Mouse (Mus musculus): ENCODE results near the gene Scn8a. TPM values are rescaled to one million over a fixed set of nuclear protein-coding genes. Genes with fewer than 3 reads are reported as not detected.

Scn8a gene
- polyA plus RNA-seq, 1 experiment: 0.09 TPM

GRCm38 (mm10) chr15:100936176-100936575, 66.5 kb downstream of the Scn8a start:
- Histone ChIP-seq H3K4me1 (ENCODE audit: control insufficient read depth, insufficient read depth, low read length) (no peaks in the 10 kb centered on the region), H3K4me3 (ENCODE audit: insufficient read depth, low read length) (no peak overlapping the region), H3K27ac (ENCODE audit: insufficient read depth, low read length) (no peak overlapping the region)
- no peak for TF ChIP-seq CTCF (IDR thresholded peaks at IDR 0.05; ENCODE audit: borderline replicate concordance, insufficient read depth, low read length)
- TF ChIP-seq POLR2A (IDR thresholded peaks at IDR 0.05; ENCODE audit: low read depth, low read length): no peak

GRCm38 (mm10) chr15:100948383-100948782, 78.7 kb downstream of the Scn8a start:
- TF ChIP-seq CTCF (IDR thresholded peaks at IDR 0.05; ENCODE audit: borderline replicate concordance, insufficient read depth, low read length): no peak
- TF ChIP-seq POLR2A (IDR thresholded peaks at IDR 0.05; ENCODE audit: low read depth, low read length): no peak
- H3K4me1 ChIP-seq (ENCODE audit: control insufficient read depth, insufficient read depth, low read length): no peaks in the 10 kb centered on the region
- H3K27ac ChIP-seq (ENCODE audit: insufficient read depth, low read length): no peak overlapping the region
- H3K4me3 ChIP-seq (ENCODE audit: insufficient read depth, low read length): no peak overlapping the region

- no peak overlapping the region for H3K27ac ChIP-seq (ENCODE audit: insufficient read depth, low read length)
- no peaks in the 10 kb centered on the region for H3K4me1 ChIP-seq (ENCODE audit: control insufficient read depth, insufficient read depth, low read length)
- no peak overlapping the region for H3K4me3 ChIP-seq (ENCODE audit: insufficient read depth, low read length)
Observed at GRCm38 (mm10) chr15:100949169-100949568, 79.5 kb downstream of the Scn8a start.

GRCm38 (mm10) chr15:100951491-100951890, 81.8 kb downstream of the Scn8a start:
- H3K27ac ChIP-seq (ENCODE audit: insufficient read depth, low read length): no peak overlapping the region
- H3K4me1 ChIP-seq (ENCODE audit: control insufficient read depth, insufficient read depth, low read length): no peaks in the 10 kb centered on the region
- TF ChIP-seq POLR2A (IDR thresholded peaks at IDR 0.05; ENCODE audit: low read depth, low read length) (no peak), CTCF (IDR thresholded peaks at IDR 0.05; ENCODE audit: borderline replicate concordance, insufficient read depth, low read length) (no peak)
- no peak overlapping the region for H3K4me3 ChIP-seq (ENCODE audit: insufficient read depth, low read length)

More at GRCm38 (mm10) chr15:100949169-100949568, 79.5 kb downstream of the Scn8a start:
- no peak for TF ChIP-seq CTCF (IDR thresholded peaks at IDR 0.05; ENCODE audit: borderline replicate concordance, insufficient read depth, low read length)
- no peak for TF ChIP-seq POLR2A (IDR thresholded peaks at IDR 0.05; ENCODE audit: low read depth, low read length)

GRCm38 (mm10) chr15:100952292-100952691, 82.6 kb downstream of the Scn8a start:
- H3K27ac ChIP-seq (ENCODE audit: insufficient read depth, low read length): no peak overlapping the region
- H3K4me3 ChIP-seq (ENCODE audit: insufficient read depth, low read length): no peak overlapping the region
- no peaks in the 10 kb centered on the region for H3K4me1 ChIP-seq (ENCODE audit: control insufficient read depth, insufficient read depth, low read length)
- no peak for TF ChIP-seq POLR2A (IDR thresholded peaks at IDR 0.05; ENCODE audit: low read depth, low read length)

- TF ChIP-seq CTCF (IDR thresholded peaks at IDR 0.05; ENCODE audit: borderline replicate concordance, insufficient read depth, low read length) (no peak), POLR2A (IDR thresholded peaks at IDR 0.05; ENCODE audit: low read depth, low read length) (no peak)
- no peaks in the 10 kb centered on the region for H3K4me1 ChIP-seq (ENCODE audit: control insufficient read depth, insufficient read depth, low read length)
- no peak overlapping the region for H3K27ac ChIP-seq (ENCODE audit: insufficient read depth, low read length)
- no peak overlapping the region for H3K4me3 ChIP-seq (ENCODE audit: insufficient read depth, low read length)
Observed at GRCm38 (mm10) chr15:100952854-100953253, 83.2 kb downstream of the Scn8a start.

- no peak for TF ChIP-seq POLR2A (IDR thresholded peaks at IDR 0.05; ENCODE audit: low read depth, low read length)
- no peak for TF ChIP-seq CTCF (IDR thresholded peaks at IDR 0.05; ENCODE audit: borderline replicate concordance, insufficient read depth, low read length)
- Histone ChIP-seq H3K4me1 (ENCODE audit: control insufficient read depth, insufficient read depth, low read length) (no peaks in the 10 kb centered on the region), H3K27ac (ENCODE audit: insufficient read depth, low read length) (no peak overlapping the region), H3K4me3 (ENCODE audit: insufficient read depth, low read length) (no peak overlapping the region)
Observed at GRCm38 (mm10) chr15:100953955-100954354, 84.3 kb downstream of the Scn8a start.

- Histone ChIP-seq H3K4me3 (ENCODE audit: insufficient read depth, low read length) (no peak overlapping the region), H3K4me1 (ENCODE audit: control insufficient read depth, insufficient read depth, low read length) (no peaks in the 10 kb centered on the region), H3K27ac (ENCODE audit: insufficient read depth, low read length) (no peak overlapping the region)
- TF ChIP-seq CTCF (IDR thresholded peaks at IDR 0.05; ENCODE audit: borderline replicate concordance, insufficient read depth, low read length) (no peak), POLR2A (IDR thresholded peaks at IDR 0.05; ENCODE audit: low read depth, low read length) (no peak)
Observed at GRCm38 (mm10) chr15:100954751-100955150, 85.1 kb downstream of the Scn8a start.

- TF ChIP-seq POLR2A (IDR thresholded peaks at IDR 0.05; ENCODE audit: low read depth, low read length) (no peak), CTCF (IDR thresholded peaks at IDR 0.05; ENCODE audit: borderline replicate concordance, insufficient read depth, low read length) (no peak)
- Histone ChIP-seq H3K4me1 (ENCODE audit: control insufficient read depth, insufficient read depth, low read length) (no peaks in the 10 kb centered on the region), H3K27ac (ENCODE audit: insufficient read depth, low read length) (no peak overlapping the region), H3K4me3 (ENCODE audit: insufficient read depth, low read length) (no peak overlapping the region)
Observed at GRCm38 (mm10) chr15:100960958-100961357, 91.3 kb downstream of the Scn8a start.

- Histone ChIP-seq H3K4me1 (ENCODE audit: control insufficient read depth, insufficient read depth, low read length) (no peaks in the 10 kb centered on the region), H3K4me3 (ENCODE audit: insufficient read depth, low read length) (no peak overlapping the region), H3K27ac (ENCODE audit: insufficient read depth, low read length) (no peak overlapping the region)
- TF ChIP-seq CTCF (IDR thresholded peaks at IDR 0.05; ENCODE audit: borderline replicate concordance, insufficient read depth, low read length): no peak
- no peak for TF ChIP-seq POLR2A (IDR thresholded peaks at IDR 0.05; ENCODE audit: low read depth, low read length)
Observed at GRCm38 (mm10) chr15:100961561-100961960, 91.9 kb downstream of the Scn8a start.

- Histone ChIP-seq H3K4me3 (ENCODE audit: insufficient read depth, low read length) (no peak overlapping the region), H3K27ac (ENCODE audit: insufficient read depth, low read length) (no peak overlapping the region), H3K4me1 (ENCODE audit: control insufficient read depth, insufficient read depth, low read length) (no peaks in the 10 kb centered on the region)
- TF ChIP-seq CTCF (IDR thresholded peaks at IDR 0.05; ENCODE audit: borderline replicate concordance, insufficient read depth, low read length) (no peak), POLR2A (IDR thresholded peaks at IDR 0.05; ENCODE audit: low read depth, low read length) (no peak)
Observed at GRCm38 (mm10) chr15:100971443-100971842, 101.8 kb downstream of the Scn8a start.
